Mouse (Mus musculus) adrenal gland (tissue): ENCODE data around the gene Msl2.

Source experiments
- intact Hi-C: fragments of 180-260 bp; cut with DNase I; formaldehyde crosslinking; loops from one replicate; pipeline ENCODE4 v1.15.1; 2025

The Msl2 gene

GRCm38 (mm10) chr9:101073041-101073986, 587 bp upstream of the Msl2 start:
- intact Hi-C loops, result loop anchor here (5.0 to 10.0 kb wide), 2 partner anchors 36 to 429 kb away; no protein-coding TSS in a partner anchor

- intact Hi-C loops, result loop anchor here (5.0 to 10.0 kb wide), 2 partner anchors 37 to 430 kb away; no protein-coding TSS in a partner anchor
Observed at GRCm38 (mm10) chr9:101074332-101075021, 576 bp downstream of the Msl2 start.

DNA sequence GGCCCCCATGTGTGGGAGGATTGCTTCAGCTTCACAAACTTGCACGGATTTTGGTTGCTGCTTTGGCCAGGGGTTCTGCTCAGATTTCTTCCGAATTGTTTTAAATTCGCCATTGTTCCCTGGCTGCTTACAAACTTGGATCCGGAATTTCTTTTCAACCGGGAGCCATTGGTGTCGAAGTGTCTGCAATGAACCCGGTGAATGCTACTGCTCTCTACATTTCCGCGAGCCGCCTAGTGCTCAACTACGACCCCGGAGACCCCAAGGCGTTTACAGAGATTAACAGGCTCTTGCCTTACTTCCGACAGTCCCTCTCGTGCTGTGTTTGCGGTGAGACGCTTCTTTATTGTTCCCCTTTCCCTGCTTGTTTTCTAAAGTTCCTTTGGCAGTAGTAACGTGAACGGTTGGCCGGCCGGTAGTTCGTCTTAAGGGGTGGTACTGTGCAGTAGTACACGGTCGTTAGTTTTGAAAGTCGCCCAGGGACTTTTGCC, 1.2 kb downstream of the Msl2 start:
- intact Hi-C loops, result loop anchor here (10.0 kb wide), 1 partner anchor 430 kb away; no protein-coding TSS in a partner anchor

DNA sequence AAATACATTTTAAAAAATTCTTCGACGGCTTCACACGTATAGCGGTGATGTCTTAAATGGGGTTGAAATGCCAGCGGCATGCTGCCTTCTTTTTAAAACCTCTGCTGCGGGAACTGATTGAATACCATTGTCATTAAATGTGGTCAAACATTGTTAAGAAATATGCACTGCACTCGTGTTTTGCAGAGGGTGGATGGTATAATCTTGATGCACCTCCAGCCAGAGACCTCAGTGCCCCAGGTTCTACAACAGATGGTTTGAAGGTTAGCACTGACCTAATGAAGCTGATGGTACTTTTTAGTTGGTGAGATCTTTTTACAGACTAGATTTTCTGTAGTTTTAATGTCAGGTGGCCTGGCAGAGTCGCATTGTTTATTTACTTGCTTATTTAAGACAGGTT, 1.8 kb downstream of the Msl2 start:
- intact Hi-C loops, result loop anchor here (10.0 kb wide), 1 partner anchor 431 kb away; no protein-coding TSS in a partner anchor

GRCm38 (mm10) chr9:101076095-101076875, 2.4 kb downstream of the Msl2 start:
- intact Hi-C loops, result loop anchor here (10.0 kb wide), 1 partner anchor 431 kb away; no protein-coding TSS in a partner anchor

GRCm38 (mm10) chr9:101077486-101077885, 3.6 kb downstream of the Msl2 start:
- intact Hi-C loops, result loop anchor here (10.0 kb wide), 1 partner anchor 433 kb away; no protein-coding TSS in a partner anchor

DNA sequence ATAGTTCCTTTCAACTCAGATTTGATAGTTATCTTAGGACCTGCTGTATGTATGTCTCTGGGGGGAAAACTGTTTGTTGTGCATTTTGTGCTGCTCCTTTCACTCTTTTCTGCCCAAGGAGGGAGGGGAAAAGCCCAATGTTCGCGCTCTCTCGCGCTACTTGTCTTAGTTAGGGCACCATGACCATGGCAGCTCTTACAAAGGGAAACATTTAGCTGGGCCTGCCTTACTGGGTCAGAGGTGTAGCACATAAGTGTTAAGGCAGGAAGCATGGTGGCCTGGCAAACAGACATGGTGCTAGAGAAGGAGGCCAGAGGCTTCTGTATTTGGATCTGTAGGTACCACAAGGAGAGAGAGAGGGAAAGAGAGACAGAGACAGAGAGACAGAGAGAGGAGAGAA, 4.7 kb downstream of the Msl2 start:
- intact Hi-C loops, result loop anchor here (10.0 kb wide), 1 partner anchor 434 kb away; no protein-coding TSS in a partner anchor

GRCm38 (mm10) chr9:101080046-101080685, 6.3 kb downstream of the Msl2 start:
- intact Hi-C loops, result no loop called here

GRCm38 (mm10) chr9:101083728-101084127, 9.8 kb downstream of the Msl2 start:
- intact Hi-C loops, result no loop called here

- intact Hi-C loops, result no loop called here
Observed at GRCm38 (mm10) chr9:101095425-101095824, 21.5 kb downstream of the Msl2 start.

DNA sequence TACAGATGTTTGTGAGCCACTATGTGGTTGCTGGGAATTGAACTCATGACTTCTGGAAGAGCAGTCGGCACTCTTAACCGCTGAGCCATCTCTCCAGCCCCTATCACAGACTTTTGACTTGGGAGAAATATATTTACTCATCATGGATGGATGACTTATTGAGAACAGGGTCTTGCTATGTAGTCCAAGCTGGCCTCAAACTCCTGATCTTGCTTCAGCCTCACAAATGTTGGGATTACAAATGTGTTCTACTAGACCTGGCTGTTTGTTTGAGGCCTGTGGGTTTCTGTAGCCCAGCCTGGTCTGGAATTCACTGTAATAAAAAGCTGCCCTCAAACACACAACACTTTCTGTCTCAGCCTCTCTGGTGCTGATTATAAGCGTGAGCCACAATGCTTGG, 22.6 kb downstream of the Msl2 start:
- intact Hi-C loops, result no loop called here

DNA sequence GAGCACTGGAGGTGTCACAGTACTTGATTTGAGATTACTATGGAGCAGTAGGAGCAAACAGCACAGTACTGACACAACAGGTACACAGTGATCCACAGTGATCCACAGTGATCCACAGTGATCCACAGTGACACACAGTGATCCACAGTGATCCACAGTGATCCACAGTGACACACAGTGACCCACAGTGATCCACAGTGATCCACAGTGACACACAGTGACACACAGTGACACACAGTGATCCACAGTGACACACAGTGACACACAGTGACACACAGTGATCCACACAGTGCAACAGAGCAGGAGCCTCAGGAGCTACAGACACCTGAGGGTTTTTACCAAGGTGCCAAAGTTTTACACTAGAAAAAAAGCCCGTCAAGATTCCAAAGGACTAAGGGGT, 23.6 kb downstream of the Msl2 start:
- intact Hi-C loops, result no loop called here

- intact Hi-C loops, result no loop called here
Observed at GRCm38 (mm10) chr9:101099445-101099844, 25.5 kb downstream of the Msl2 start.

GRCm38 (mm10) chr9:101100163-101100562, 26.3 kb downstream of the Msl2 start:
- intact Hi-C loops, result no loop called here

DNA sequence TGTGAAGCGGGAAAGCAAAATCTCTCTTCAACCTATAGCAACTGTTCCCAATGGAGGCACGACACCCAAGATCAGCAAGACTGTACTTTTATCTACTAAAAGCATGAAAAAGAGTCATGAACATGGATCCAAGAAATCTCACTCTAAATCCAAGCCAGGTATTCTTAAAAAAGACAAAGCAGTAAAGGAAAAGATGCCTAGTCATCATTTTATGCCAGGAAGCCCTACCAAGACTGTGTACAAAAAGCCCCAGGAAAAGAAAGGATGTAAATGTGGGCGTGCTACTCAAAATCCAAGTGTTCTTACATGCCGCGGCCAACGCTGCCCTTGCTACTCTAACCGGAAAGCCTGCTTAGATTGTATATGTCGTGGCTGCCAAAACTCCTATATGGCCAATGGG, 27.6 kb downstream of the Msl2 start:
- intact Hi-C loops, result no loop called here

GRCm38 (mm10) chr9:101102288-101102687, 28.4 kb downstream of the Msl2 start:
- intact Hi-C loops, result no loop called here

DNA sequence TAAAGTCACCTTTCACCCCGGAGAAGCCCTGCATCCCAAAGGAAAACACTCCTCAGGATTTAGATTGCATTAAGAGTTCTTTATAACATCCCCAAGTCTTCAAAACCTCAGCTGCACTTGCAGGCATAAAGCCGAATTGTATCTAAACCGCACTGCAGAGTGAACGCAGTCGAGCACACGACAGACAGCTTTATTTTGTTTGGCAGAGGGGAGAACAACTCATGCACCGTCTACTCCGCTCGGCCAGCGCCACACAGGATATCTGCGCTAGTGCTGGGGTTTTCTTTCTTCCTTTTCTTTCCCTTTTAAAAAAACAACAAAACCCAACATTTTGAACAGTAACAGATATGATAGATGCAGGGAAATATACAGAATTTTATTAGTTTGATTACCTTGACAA, 31.0 kb downstream of the Msl2 start:
- intact Hi-C loops, result no loop called here

DNA sequence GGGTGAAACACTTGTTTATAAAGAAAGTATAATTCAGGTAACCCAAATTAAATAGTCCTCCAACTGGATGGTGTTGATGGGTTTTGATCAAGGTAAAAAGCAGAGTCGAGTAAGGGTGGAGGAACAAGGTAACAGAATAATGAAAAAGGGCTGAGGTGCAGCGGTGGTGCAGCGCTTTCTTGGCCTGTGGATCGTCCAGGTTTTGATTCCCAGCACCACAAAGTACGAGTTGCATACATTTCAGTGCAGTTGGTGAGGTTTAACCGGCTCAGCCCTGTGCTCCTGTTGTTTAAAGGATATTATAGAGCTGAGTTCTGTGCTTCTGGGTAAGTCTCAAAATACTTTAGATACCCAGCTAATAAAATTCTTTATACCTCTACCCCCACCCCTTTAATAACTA, 31.8 kb downstream of the Msl2 start:
- intact Hi-C loops, result no loop called here

DNA sequence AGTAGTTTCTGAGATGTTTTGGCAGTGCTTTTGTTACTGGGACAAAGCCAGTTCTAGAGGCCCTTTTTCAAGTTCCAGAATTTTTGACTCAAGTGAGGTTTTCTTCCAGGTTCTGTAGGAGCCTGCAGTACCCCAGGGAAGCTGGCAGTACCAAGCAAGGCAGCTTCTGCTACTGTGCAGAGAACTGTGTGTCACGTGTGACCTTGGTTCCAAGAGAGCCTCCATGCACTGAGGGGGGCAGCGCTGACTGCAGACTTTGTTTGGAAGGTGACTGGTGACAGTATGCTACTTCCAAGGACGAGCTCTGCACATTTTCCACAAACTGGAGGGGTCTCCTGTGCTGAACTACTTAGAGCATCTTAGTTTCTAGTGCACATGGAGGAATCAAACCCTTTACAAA, 33.5 kb downstream of the Msl2 start:
- intact Hi-C loops, result no loop called here

DNA sequence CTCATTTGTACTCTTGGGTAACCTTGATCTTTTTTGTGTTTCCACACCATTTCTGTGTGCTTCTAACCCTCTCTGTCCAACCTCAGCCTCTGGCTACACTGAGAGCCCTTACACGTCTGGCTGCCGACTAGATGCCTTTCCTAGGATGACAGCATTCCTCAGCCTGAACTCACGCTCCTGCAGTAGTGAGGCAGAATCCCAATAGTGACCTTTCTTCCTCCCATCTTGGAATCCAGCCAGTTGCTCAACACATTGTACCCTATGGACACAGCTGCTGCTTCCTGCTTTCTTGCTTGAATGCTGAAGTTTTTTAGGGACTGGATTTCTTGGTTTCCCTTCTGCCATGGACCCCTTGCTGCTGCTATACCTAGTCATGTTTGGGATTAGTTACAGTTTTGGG, 36.1 kb downstream of the Msl2 start:
- intact Hi-C loops, result no loop called here

DNA sequence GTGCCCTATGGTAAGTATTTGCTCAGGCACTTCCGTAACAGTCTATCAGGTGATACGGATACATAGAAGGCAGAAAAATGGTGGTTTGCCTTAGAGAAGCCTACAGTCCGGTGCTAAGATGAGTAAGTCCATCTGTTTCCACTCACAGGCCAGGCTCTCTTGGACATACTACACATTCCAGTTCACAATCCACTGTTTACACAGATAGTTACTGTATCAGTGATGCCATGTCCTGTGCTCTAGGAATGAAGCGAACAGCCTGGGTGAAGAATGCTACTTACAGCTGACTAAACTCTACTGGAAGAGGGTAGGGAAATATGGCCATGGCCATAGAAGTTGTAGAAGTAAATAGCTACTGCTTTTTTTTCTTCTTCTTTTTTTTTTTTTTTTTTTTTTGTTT, 39.4 kb downstream of the Msl2 start:
- intact Hi-C loops, result no loop called here
